Mouse (Mus musculus) granulocyte monocyte progenitor cell, adult 5-6 weeks (primary cell): ENCODE data around the gene Kif2c. TPM values are rescaled to one million over a fixed set of nuclear protein-coding genes. Genes with fewer than 3 reads are reported as not detected.
A peak's percentile ranks its signal among the peaks of the same experiment; 100 is the strongest.
"Not testable (repeated sequence)": the region's sequence is repeated elsewhere in the genome, so short reads cannot be mapped to it uniquely, and the experiment has no call there.

Source experiments
- ATAC-seq: replicated peaks from 2 replicates; pipeline ENCODE4 v1.8.0; 2016; ENCODE audit warnings: mild to moderate bottlenecking, moderate TSS enrichment, inconsistent platforms; ENCODE audit not compliant: poor library complexity, severe bottlenecking
- total RNA-seq, 2 experiments: library from RNA; stranded (forward) in 1 of 2; stranded (reverse) in 1 of 2; fragments of 200-712, 200-1000 nt in 1 of 2; fragments of >200 nt in 1 of 2; fragmentation: Nextera tagmentation in 1 of 2; gene quantifications; 2 replicates each; pipeline ENCODE4 v1.2.3; 2014 to 2017

Gene Kif2c
- total RNA-seq, 2 experiments from 2014 or later = 23.5 to 44.9 TPM

GRCm38 (mm10) chr4:117189856-117190543 is 7.6 kb upstream of the Kif2c start:
- ATAC-seq = peak; percentile 82

- peak; percentile 56 for ATAC-seq
Measured at GRCm38 (mm10) chr4:117189382-117189855, 7.0 kb upstream of the Kif2c start.

- no peak for ATAC-seq
Measured at GRCm38 (mm10) chr4:117188969-117189368, 6.5 kb upstream of the Kif2c start.

GRCm38 (mm10) chr4:117182759-117183096 is 289 bp upstream of the Kif2c start:
- not testable (repeated sequence) for ATAC-seq

GRCm38 (mm10) chr4:117169936-117170335 is 12.5 kb downstream of the Kif2c start:
- ATAC-seq = no peak

GRCm38 (mm10) chr4:117161183-117161582 is 21.3 kb downstream of the Kif2c start:
- ATAC-seq = no peak

GRCm38 (mm10) chr4:117159666-117160065 is 22.8 kb downstream of the Kif2c start:
- ATAC-seq = no peak

- ATAC-seq = no peak
Measured at GRCm38 (mm10) chr4:117156372-117156771, 26.1 kb downstream of the Kif2c start.

GRCm38 (mm10) chr4:117155792-117156355 is 26.6 kb downstream of the Kif2c start, which contains the start of gene Rps8:
Rps8 (minus strand) TSS chr4:117156243.
- ATAC-seq = peak; percentile 91

GRCm38 (mm10) chr4:117155020-117155791 is 27.2 kb downstream of the Kif2c start:
- no peak for ATAC-seq

- no peak for ATAC-seq
Measured at GRCm38 (mm10) chr4:117152714-117153113, 29.7 kb downstream of the Kif2c start.

GRCm38 (mm10) chr4:117151416-117151815 is 31.0 kb downstream of the Kif2c start:
- no peak for ATAC-seq

- no peak for ATAC-seq
Measured at GRCm38 (mm10) chr4:117150212-117150733, 32.2 kb downstream of the Kif2c start.

- no peak for ATAC-seq
Measured at GRCm38 (mm10) chr4:117149291-117150211, 32.9 kb downstream of the Kif2c start.

- ATAC-seq = no peak
Measured at GRCm38 (mm10) chr4:117148815-117149214, 33.6 kb downstream of the Kif2c start.

GRCm38 (mm10) chr4:117148047-117148713 is 34.3 kb downstream of the Kif2c start:
- ATAC-seq = no peak

GRCm38 (mm10) chr4:117146176-117146575 is 36.3 kb downstream of the Kif2c start:
- peak; percentile 78 for ATAC-seq

- ATAC-seq = no peak
Measured at GRCm38 (mm10) chr4:117145248-117145647, 37.2 kb downstream of the Kif2c start.

- ATAC-seq = no peak
Measured at GRCm38 (mm10) chr4:117143023-117143422, 39.4 kb downstream of the Kif2c start.
